Mouse (Mus musculus): ENCODE data around the gene Hist1h2bp.

- TF ChIP-seq CTCF (IDR thresholded peaks at IDR 0.05; ENCODE audit: borderline replicate concordance, control insufficient read depth, extremely low read depth, insufficient read depth, low read length, poor library complexity) (no peak), POLR2A (IDR thresholded peaks at IDR 0.05; ENCODE audit: control insufficient read depth, extremely low read depth, insufficient read depth, low read length, poor library complexity) (no peak)
These were observed 8.3 kb downstream of the Hist1h2bp start for GRCm38 (mm10) chr13:21795584-21795983.

Data from thymus, adult 2 months (tissue).